Mouse (Mus musculus) liver, embryonic 14.5 days (tissue): ENCODE measurements around the gene Etfa.

Experiments
- CTCF ChIP-seq: IDR thresholded peaks from 2 replicates; pipeline ENCODE4 v1.5.1; 2016; ENCODE audit warnings: antibody characterized with exemption, low read depth, control low read depth
- EP300 ChIP-seq: IDR thresholded peaks from 2 replicates; pipeline ENCODE4 v1.6.1; 2016; ENCODE audit warnings: antibody characterized with exemption, low read depth

DNA sequence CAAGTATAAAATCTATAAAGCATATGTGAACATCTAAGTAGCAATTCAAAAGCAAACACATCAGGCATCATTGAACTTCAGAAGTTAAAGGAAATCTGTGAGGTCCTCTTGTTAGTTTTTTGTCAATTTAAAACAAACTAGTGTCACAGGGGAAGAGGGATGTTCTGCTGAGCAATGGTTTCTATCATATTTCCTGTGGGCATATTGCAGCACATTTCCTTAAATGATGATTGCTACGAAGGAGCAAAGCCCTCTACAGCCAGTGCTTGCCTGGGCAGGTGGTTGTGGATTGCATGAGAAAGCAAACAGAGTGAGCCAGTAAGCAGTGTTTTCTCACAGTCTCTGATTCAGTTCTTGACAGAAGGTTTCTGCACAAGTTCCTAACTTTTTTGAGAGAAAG, 36.0 kb downstream of the Etfa start:
- no peak for TF ChIP-seq CTCF
- no peak for TF ChIP-seq EP300
